Mouse (Mus musculus) forebrain, postnatal 0 days (tissue): ENCODE results near the gene Katna1. TPM values are rescaled to one million over a fixed set of nuclear protein-coding genes. Genes with fewer than 3 reads are reported as not detected.

Experiments used
- ATAC-seq: fragments of 200-750 bp; cut with Nextera tagmentation; 2 replicates; pipeline ENCODE4 v1.8.0; 2017; ENCODE audit warnings: mild to moderate bottlenecking, moderate library complexity
- DNase-seq: peaks from one replicate; pipeline ENCODE4 v3.0.0-alpha.2; 2015
- H3K27ac ChIP-seq: fragments of 300-500 bp; sonication (generic); 2 replicates; pipeline ENCODE4 v1.5.1; 2014; ENCODE audit warnings: low read depth, mild to moderate bottlenecking, antibody characterized with exemption, low read length, moderate library complexity, mixed read lengths
- H3K27me3 ChIP-seq: fragments of 300-500 bp; sonication (generic); 2 replicates; pipeline ENCODE4 v1.6.1; 2014; ENCODE audit warnings: mild to moderate bottlenecking, low read length, mixed read lengths; ENCODE audit not compliant: insufficient read depth
- H3K36me3 ChIP-seq: fragments of 300-500 bp; sonication (generic); 2 replicates; pipeline ENCODE4 v1.6.1; 2014; ENCODE audit warnings: mild to moderate bottlenecking, moderate library complexity; ENCODE audit not compliant: insufficient read depth
- H3K4me1 ChIP-seq: fragments of 300-500 bp; sonication (generic); 2 replicates; pipeline ENCODE4 v1.6.1; 2014; ENCODE audit warnings: antibody characterized with exemption; ENCODE audit not compliant: insufficient read depth
- H3K4me2 ChIP-seq: fragments of 300-500 bp; sonication (generic); 2 replicates; pipeline ENCODE4 v1.6.1; 2014; ENCODE audit warnings: low read depth, mild to moderate bottlenecking, moderate library complexity
- H3K4me3 ChIP-seq: fragments of 300-500 bp; sonication (generic); 2 replicates; pipeline ENCODE4 v1.5.1; 2014; ENCODE audit warnings: low read depth, low read length, mixed read lengths
- H3K9ac ChIP-seq: fragments of 300-500 bp; sonication (generic); 2 replicates; pipeline ENCODE4 v1.6.1; 2014; ENCODE audit warnings: mild to moderate bottlenecking
- H3K9me3 ChIP-seq: fragments of 300-500 bp; sonication (generic); 2 replicates; pipeline ENCODE4 v1.6.1; 2016; ENCODE audit warnings: low read length
- CTCF ChIP-seq: sonication (generic); IDR thresholded peaks from 2 replicates; pipeline ENCODE4 v1.5.1; 2016; ENCODE audit warnings: antibody characterized with exemption, control low read depth, low read depth
- WGBS: fragments of 180-500 bp; shearing (Covaris S2); extraction: QIAGEN DNeasy Blood & Tissue Kit; methylation state at CpG from one replicate; pipeline ENCODE4 v1.1.7; 2014; 5-methylcytosine and 5-hydroxymethylcytosine counted together
- polyA plus RNA-seq: library from polyadenylated mRNA; unstranded; fragments of >200 nt; fragmentation: Nextera tagmentation; extraction: Ambion mirVana; gene quantifications from 2 replicates; pipeline ENCODE4 v1.2.1, GENCODE M21; 2015
- total RNA-seq: library from RNA; depleted of rRNA; stranded (reverse); fragments of >200 nt; gene quantifications from 2 replicates; pipeline ENCODE4 v1.2.3, GENCODE M21; 2014; rRNA removed

Katna1 gene
- total RNA-seq (17.8 and 18.7 TPM in 2 replicates), polyA plus RNA-seq (18.8 and 20.3 TPM in 2 replicates)

DNA sequence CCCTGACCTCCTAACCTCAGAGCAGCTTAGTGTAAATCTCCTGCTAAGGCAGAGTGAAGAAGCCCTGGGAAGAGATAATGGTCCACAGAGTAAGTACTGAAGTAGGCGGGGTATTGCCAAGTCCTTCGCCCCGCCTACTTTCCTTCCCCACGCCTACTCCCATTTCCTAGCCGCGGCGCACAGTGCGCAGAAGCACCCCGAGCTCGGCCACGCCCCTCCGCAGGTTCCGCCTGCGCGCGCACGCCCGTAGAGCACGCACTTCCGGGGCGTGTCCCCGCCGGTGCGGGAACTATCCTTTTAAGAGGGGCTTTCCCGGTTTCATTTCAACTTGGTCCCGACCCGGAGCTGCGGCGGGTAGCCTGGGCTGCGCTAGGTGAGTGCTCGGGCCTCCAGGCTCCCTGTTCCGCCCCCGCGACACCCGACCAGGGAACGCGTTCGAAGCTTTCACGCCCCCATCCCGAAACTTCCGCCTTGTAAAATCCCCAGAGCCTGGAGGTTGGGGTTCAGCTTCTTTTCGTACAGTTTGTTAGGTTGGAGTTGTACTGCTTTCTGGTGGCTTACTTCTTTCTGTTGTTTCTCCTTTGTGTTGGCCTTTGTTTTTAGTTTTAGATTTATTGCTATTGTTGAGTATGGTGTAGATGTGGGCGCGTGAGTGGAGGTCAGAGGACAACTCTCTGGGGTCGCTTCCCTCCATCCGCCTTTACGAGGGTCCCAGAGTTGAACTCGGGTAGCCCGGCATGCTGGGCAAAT lies at the start of gene Katna1:
Gene Katna1, plus strand, starts transcription at position 250 of the 750 bp plus-strand sequence.
- peak; percentile 94 for DNase-seq
- H3K36me3 ChIP-seq, result no peaks in the 10 kb centered on the region
- peak within 1 kb of the TSS; percentile 63 for H3K9ac ChIP-seq
- H3K4me2 ChIP-seq, result peak within 1 kb of the TSS; percentile 90
- H3K27ac ChIP-seq, result peak within 1 kb of the TSS; percentile 67
- no peaks in the 10 kb centered on the region for H3K27me3 ChIP-seq
- no peaks in the 10 kb centered on the region for H3K4me1 ChIP-seq
- WGBS, result 3% methylated on average over 49 of the region's 49 CpGs
- no peaks in the 10 kb centered on the region for H3K9me3 ChIP-seq
- ATAC-seq, result peak; percentile 100
- H3K4me3 ChIP-seq, result peak within 1 kb of the TSS; percentile 98
- no peak for TF ChIP-seq CTCF

DNA sequence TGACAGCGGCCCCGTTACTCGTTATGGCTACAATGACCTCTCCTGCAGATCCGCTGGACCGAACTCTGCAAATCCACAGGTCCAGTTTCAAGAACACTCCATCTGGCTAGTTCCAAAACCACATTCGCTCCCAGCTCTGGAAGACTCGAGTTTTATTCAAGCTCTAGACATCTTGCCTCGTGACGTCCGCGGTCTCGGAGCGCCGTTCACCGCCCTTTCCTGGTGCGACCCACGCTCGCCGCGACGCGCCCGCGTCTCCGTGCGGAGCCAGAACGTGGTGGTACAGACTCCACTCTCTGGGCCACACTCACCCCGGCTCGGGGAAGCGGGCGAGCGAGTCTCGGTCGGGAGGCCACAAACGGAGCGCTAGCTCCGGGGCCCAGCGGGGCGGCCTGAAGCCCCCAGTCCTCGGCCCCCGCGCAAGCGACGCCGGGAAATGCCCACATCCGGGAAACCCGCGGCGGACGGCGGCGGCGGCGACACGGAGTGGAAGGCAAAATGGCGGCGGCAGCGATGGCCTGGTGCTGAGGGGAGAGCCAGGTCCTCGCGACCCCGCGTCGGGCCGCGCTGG lies 45.0 kb upstream of the Katna1 start, which contains the start of the genes Pcmt1 and Lats1:
Gene Pcmt1, minus strand, starts transcription at position 406 of the 571 bp plus-strand sequence.
Gene Lats1, plus strand, starts transcription at position 484 of the 571 bp plus-strand sequence.
- H3K27me3 ChIP-seq, result no peaks in the 10 kb centered on the region
- H3K36me3 ChIP-seq, result 0 out of 2 replicates have a peak, but pooled peaks cover 14% of the 10 kb centered on the region
- H3K4me1 ChIP-seq, result peaks cover 25% of the 10 kb centered on the region
- TF ChIP-seq CTCF, result no peak
- no peaks in the 10 kb centered on the region for H3K9me3 ChIP-seq
- H3K4me2 ChIP-seq, result peak within 1 kb of the TSS; percentile 76
- peak within 1 kb of the TSS; percentile 97 for H3K27ac ChIP-seq
- WGBS, result 2% methylated on average over 65 of the region's 65 CpGs
- H3K4me3 ChIP-seq, result peak within 1 kb of the TSS; percentile 99
- peak within 1 kb of the TSS; percentile 98 for H3K9ac ChIP-seq
- ATAC-seq, result peak; percentile 92
- peak; percentile 89 for DNase-seq

DNA sequence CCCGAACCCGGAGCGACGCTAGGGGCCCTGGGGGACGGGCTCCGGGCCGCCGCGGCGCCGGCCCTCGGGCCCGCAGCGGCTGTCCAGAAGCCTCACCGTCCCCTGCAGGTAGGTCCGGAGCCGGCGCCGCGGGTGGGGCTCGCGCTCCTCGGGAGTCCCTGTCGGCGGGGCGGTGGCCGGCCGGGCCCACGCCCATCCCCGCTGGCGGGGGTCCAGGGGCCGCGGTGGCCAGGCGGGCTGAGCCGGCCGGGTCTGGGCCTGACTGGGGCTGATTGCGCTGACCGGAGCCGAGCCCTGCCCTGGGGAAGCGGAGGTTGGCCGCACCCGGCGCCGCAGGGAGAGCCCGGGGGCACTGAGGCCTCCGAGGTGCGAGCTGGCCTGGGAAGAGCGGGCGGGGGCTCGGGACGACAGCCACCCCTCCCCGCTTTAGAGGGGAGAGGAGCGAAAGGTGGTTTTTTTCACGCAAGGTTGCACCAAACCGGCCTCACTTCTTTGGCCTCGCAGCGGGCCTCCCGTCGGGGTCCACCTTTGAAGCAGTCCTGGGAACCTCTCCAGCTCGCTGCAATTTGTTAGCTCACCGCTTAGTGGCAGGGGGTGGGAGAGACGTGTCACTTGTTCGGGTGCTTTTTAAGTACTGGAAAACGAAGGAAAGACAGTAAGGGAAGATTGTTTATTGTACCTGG lies 44.3 kb upstream of the Katna1 start:
- TF ChIP-seq CTCF, result peak; percentile 63

DNA sequence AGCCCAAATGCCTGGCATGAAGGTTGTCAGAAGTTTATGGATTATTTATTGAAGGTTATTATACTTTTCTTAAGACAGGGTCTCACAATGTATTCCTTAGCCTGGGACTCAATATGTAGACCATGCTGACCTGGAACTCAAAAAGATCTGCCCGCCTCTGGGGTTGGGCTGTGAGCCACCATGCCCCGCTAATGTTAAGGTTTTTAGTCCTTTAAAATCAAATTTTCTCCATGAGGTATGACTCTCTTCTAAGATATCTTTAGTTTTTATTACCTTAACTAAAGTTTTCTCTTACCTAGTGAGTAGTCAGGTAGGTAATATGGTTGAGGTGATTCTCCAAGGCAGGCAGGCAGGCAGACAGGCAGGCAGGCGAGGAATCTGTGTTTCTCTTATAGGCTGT lies 43.6 kb upstream of the Katna1 start:
- no peak overlapping the region for H3K27ac ChIP-seq
- 0 out of 2 replicates have a peak, but pooled peaks cover 8% of the 10 kb centered on the region for H3K36me3 ChIP-seq
- H3K9me3 ChIP-seq, result no peaks in the 10 kb centered on the region
- peaks cover 25% of the 10 kb centered on the region for H3K4me1 ChIP-seq
- peak overlapping the region; percentile 98; the same call in 1 of the 2 replicates for H3K9ac ChIP-seq
- DNase-seq (no peak), ATAC-seq (no peak)
- H3K4me3 ChIP-seq, result peak overlapping the region; percentile 99
- peak overlapping the region; percentile 76 for H3K4me2 ChIP-seq
- TF ChIP-seq CTCF, result no peak
- WGBS, result 60% methylated on average over 3 of the region's 3 CpGs
- H3K27me3 ChIP-seq, result no peaks in the 10 kb centered on the region

More for the DNA sequence above, 44.3 kb upstream of the Katna1 start:
- DNase-seq (peak; percentile 82), ATAC-seq (peak; percentile 77)
- H3K4me3 ChIP-seq, result peak overlapping the region; percentile 99
- no peaks in the 10 kb centered on the region for H3K9me3 ChIP-seq
- peaks cover 25% of the 10 kb centered on the region for H3K4me1 ChIP-seq
- H3K36me3 ChIP-seq, result 0 out of 2 replicates have a peak, but pooled peaks cover 14% of the 10 kb centered on the region
- 2% methylated on average over 55 of the region's 64 CpGs for WGBS
- H3K27ac ChIP-seq, result peak overlapping the region; percentile 97
- H3K9ac ChIP-seq, result peak overlapping the region; percentile 98
- H3K4me2 ChIP-seq, result peak overlapping the region; percentile 76
- H3K27me3 ChIP-seq, result no peaks in the 10 kb centered on the region

DNA sequence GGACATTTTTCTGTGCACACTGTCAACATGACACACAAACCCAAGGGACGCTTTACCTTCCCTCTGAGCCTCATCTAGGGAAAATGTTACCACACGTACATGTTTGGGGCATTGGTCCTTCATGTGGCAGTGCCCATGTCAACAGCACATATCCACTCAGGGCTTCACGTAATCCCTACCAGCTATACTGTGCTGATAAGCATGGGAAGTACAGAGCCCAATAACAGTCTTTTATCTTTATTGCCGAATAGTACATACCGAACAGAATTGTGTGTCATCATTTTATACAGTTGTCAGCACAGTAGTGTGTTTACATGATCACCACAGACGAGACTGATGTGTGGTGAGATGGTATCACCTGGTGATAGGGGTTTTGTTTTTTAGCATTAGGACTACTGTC lies 38.9 kb upstream of the Katna1 start:
- Histone ChIP-seq H3K9me3 (no peaks in the 10 kb centered on the region), H3K9ac (no peak overlapping the region), H3K36me3 (no peaks in the 10 kb centered on the region), H3K4me2 (no peak overlapping the region), H3K27ac (no peak overlapping the region), H3K27me3 (no peaks in the 10 kb centered on the region), H3K4me3 (no peak overlapping the region), H3K4me1 (0 out of 2 replicates have a peak, but pooled peaks cover 12% of the 10 kb centered on the region)
- TF ChIP-seq CTCF, result no peak
- ATAC-seq (no peak), DNase-seq (no peak)
- WGBS, result 95% methylated on average over 6 of the region's 6 CpGs

DNA sequence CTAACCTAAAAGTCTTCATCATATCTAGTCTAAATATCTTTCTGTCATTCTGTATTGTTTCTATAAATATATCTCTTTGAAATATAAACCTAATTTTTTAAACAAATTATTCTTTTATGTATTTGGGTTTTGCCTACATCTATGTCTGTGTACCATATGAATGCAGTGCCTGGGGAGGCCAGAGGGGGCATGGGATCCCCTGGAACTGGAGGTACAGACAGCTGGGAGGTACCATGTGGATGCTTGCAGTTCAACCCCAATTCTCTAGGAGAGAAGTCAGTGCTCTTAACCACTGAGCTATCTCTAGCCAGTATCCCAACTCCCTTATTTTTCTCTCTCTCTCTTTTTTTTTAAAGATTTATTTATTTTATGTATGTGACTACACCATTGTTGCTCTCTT lies 30.5 kb upstream of the Katna1 start:
- Histone ChIP-seq H3K27ac (no peak overlapping the region), H3K4me2 (no peak overlapping the region), H3K36me3 (peaks cover 57% of the 10 kb centered on the region), H3K9me3 (no peaks in the 10 kb centered on the region), H3K27me3 (no peaks in the 10 kb centered on the region), H3K4me1 (no peaks in the 10 kb centered on the region), H3K4me3 (no peak overlapping the region), H3K9ac (no peak overlapping the region)
- TF ChIP-seq CTCF, result no peak
- DNase-seq, result no peak
- no peak for ATAC-seq
